Mouse (Mus musculus) forebrain, embryonic 11.5 days (tissue): ENCODE measurements around the gene Tusc2. TPM values are rescaled to one million over a fixed set of nuclear protein-coding genes. Genes with fewer than 3 reads are reported as not detected.
A peak's percentile ranks its signal among the peaks of the same experiment; 100 is the strongest.

ENCODE experiments used
- ATAC-seq: fragments of 200-750 bp; cut with Nextera tagmentation; replicated peaks from 2 replicates; pipeline ENCODE4 v1.8.0; 2017; ENCODE audit warnings: moderate TSS enrichment; ENCODE audit not compliant: low FRiP score
- DNase-seq: peaks from one replicate; pipeline ENCODE4 v3.0.0-alpha.2; 2017; ENCODE audit warnings: low spot score
- H3K27ac ChIP-seq: fragments of 300-500 bp; sonication (generic); 2 replicates; pipeline ENCODE4 v1.5.1; 2014; ENCODE audit warnings: low read depth, low read length
- H3K27me3 ChIP-seq: fragments of 300-500 bp; sonication (generic); 2 replicates; pipeline ENCODE4 v1.6.1; 2014; ENCODE audit warnings: mild to moderate bottlenecking, low read length, mixed read lengths; ENCODE audit not compliant: control insufficient read depth, insufficient read depth
- H3K36me3 ChIP-seq: fragments of 300-500 bp; sonication (generic); 2 replicates; pipeline ENCODE4 v1.6.1; 2014; ENCODE audit warnings: mild to moderate bottlenecking, low read length, moderate library complexity, mixed read lengths; ENCODE audit not compliant: control insufficient read depth, insufficient read depth
- H3K4me1 ChIP-seq: fragments of 300-500 bp; sonication (generic); replicated peaks from 2 replicates; pipeline ENCODE4 v1.6.1; 2014; ENCODE audit warnings: low read length, mixed read lengths; ENCODE audit not compliant: control insufficient read depth, insufficient read depth
- H3K4me2 ChIP-seq: fragments of 300-500 bp; sonication (generic); 2 replicates; pipeline ENCODE4 v1.6.1; 2014; ENCODE audit warnings: low read depth, mild to moderate bottlenecking, low read length, moderate library complexity, mixed read lengths; ENCODE audit not compliant: severe bottlenecking
- H3K4me3 ChIP-seq: fragments of 300-500 bp; sonication (generic); 2 replicates; pipeline ENCODE4 v1.5.1; 2014; ENCODE audit warnings: low read depth, low read length
- H3K9ac ChIP-seq: fragments of 300-500 bp; sonication (generic); 2 replicates; pipeline ENCODE4 v1.6.1; 2014; ENCODE audit warnings: low read length
- H3K9me3 ChIP-seq: fragments of 300-500 bp; sonication (generic); 2 replicates; pipeline ENCODE4 v1.6.1; 2016; ENCODE audit warnings: low read length, mixed read lengths; ENCODE audit not compliant: control insufficient read depth
- WGBS: fragments of 180-500 bp; shearing (Covaris S2); extraction: QIAGEN DNeasy Blood & Tissue Kit; methylation state at CpG from one replicate; pipeline ENCODE4 v1.1.7; 2014; 5-methylcytosine and 5-hydroxymethylcytosine counted together
- polyA plus RNA-seq: library from polyadenylated mRNA; unstranded; fragments of >200 nt; fragmentation: Nextera tagmentation; extraction: Ambion mirVana; gene quantifications from 2 replicates; pipeline ENCODE4 v1.2.1, GENCODE M21; 2014

The Tusc2 gene
- polyA plus RNA-seq, 1 experiment from 2014 or later, result 81.9 TPM

DNA sequence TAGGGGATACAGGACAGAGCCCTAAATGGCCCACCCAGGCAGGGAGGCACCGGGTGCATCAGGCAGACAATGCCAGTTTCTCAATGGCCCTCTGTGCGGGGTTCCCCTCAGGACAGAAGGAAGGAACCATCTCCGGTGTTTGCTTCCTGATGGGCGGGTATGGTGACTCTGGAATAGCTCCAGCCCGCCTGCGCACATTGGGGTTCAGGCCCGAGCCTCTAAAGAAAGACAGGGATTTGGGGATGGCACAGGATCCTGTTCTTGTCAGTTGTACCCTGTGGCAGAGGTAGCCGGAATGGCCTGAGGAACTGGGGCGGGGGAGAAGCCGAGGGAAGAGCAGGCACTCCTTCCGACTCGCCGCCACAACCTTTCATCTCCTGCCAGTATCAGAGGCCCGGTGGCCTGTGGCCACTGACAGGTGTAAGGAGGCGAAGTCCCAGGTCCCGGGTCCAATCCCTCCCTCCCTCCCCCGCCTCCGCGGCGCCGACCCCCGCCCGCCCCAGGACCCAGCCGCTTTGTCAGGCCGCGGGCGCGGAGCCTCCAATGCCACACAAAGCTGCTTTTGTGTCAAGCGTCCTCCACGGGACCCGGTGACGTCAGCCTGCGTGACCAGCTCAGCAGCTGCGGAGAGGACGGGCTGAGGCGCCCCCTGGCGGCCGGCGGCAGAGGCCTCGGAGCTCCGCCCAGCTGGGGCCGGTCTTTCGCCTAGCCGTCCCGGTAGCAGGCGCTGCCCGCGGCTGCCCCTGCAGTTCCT lies 49.3 kb downstream of the Tusc2 start:
- peak overlapping the region; percentile 28 for H3K4me3 ChIP-seq
- H3K27me3 ChIP-seq, result no peaks in the 10 kb centered on the region
- H3K9ac ChIP-seq, result peak overlapping the region; percentile 72
- peak overlapping the region; percentile 95 for H3K27ac ChIP-seq
- WGBS, result 2% methylated on average over 40 of the region's 48 CpGs
- H3K4me1 ChIP-seq, result peaks cover 35% of the 10 kb centered on the region
- peak overlapping the region; percentile 58 for H3K4me2 ChIP-seq
- no peaks in the 10 kb centered on the region for H3K9me3 ChIP-seq
- peaks cover 15% of the 10 kb centered on the region for H3K36me3 ChIP-seq
- peak; percentile 95 for ATAC-seq
- peak; percentile 100 for DNase-seq

DNA sequence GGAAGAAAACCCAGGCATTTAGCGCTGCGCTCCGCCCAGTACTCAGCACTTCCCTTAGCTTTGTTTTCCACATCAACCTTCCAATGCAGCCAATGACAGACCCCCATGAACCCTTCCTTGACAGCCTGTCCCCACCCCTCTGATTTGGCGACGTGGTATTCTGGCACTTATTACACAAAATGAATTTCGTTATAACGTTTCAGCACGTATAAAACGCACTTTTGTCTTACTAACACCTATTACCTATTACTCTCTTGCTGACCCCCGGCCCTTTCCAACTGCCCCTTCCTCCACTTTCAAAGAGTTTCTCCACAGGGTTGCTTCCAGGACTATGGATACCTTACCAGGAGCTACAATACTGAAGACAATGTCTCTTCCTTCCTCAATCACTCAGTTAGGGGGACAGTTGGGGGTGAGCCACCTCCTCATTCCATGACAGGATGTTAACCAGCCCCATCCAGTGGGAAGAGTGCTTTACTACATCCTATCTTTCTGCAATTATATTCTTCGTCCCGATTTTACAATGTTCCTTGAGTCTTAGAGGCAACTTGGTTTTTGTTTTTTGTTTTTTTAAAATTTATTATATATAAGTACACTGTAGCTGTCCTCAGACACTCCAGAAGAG lies 50.0 kb downstream of the Tusc2 start:
- Histone ChIP-seq H3K27me3 (no peaks in the 10 kb centered on the region), H3K4me1 (peaks cover 30% of the 10 kb centered on the region), H3K4me2 (peak overlapping the region; percentile 58; the same call in 1 of the 2 replicates), H3K36me3 (peaks cover 19% of the 10 kb centered on the region), H3K4me3 (peak overlapping the region; percentile 28; the same call in 1 of the 2 replicates), H3K9ac (peak overlapping the region; percentile 72; the same call in 1 of the 2 replicates), H3K9me3 (no peaks in the 10 kb centered on the region), H3K27ac (peak overlapping the region; percentile 95)
- WGBS, result 12% methylated on average over 12 of the region's 12 CpGs
- DNase-seq, result no peak
- ATAC-seq, result peak; percentile 11

- DNase-seq (no peak), ATAC-seq (no peak)
- Histone ChIP-seq H3K27me3 (no peaks in the 10 kb centered on the region), H3K4me1 (peaks cover 23% of the 10 kb centered on the region), H3K4me3 (no peak overlapping the region), H3K4me2 (no peak overlapping the region), H3K9me3 (no peaks in the 10 kb centered on the region), H3K9ac (no peak overlapping the region), H3K27ac (0 out of 2 replicates have a peak overlapping the region, but pooled peaks have one; percentile 19), H3K36me3 (peaks cover 29% of the 10 kb centered on the region)
- WGBS, result 74% methylated on average over 4 of the region's 4 CpGs
Measured at GRCm38 (mm10) chr9:107615035-107615434, 52.0 kb downstream of the Tusc2 start.

Other genes starting within 250 kb of the Tusc2 start
- 11.2 and 13.8 TPM in 2 replicates for gene Hemk1, start 224.9 kb upstream of the Tusc2 start, polyA plus RNA-seq
- gene 6430571L13Rik, start 222.7 kb upstream of the Tusc2 start, polyA plus RNA-seq, result 1.3 and 1.6 TPM in 2 replicates
- 1.8 and 2.8 TPM in 2 replicates for gene Cacna2d2, start 163.6 kb upstream of the Tusc2 start, polyA plus RNA-seq
- 40.2 and 43.7 TPM in 2 replicates for gene Tmem115, start 29.3 kb upstream of the Tusc2 start, polyA plus RNA-seq
- 14.3 and 18.7 TPM in 2 replicates for gene Cyb561d2, start 21.1 kb upstream of the Tusc2 start, polyA plus RNA-seq
- 40.7 and 43.7 TPM in 2 replicates for gene Nprl2, start 21.0 kb upstream of the Tusc2 start, polyA plus RNA-seq
- gene Zmynd10, start 16.0 kb upstream of the Tusc2 start, polyA plus RNA-seq, result 1.1 and 2.3 TPM in 2 replicates
- gene Rassf1, start 11.7 kb upstream of the Tusc2 start, polyA plus RNA-seq, result 48.2 and 51.8 TPM in 2 replicates
- 129 and 139 TPM in 2 replicates for gene Hyal2, start 4.7 kb downstream of the Tusc2 start, polyA plus RNA-seq
- 6.0 and 6.2 TPM in 2 replicates for gene Hyal1, start 13.7 kb downstream of the Tusc2 start, polyA plus RNA-seq
- gene Naa80, start 15.6 kb downstream of the Tusc2 start, polyA plus RNA-seq, result 11.3 and 15.2 TPM in 2 replicates
- gene Hyal3, start 17.6 kb downstream of the Tusc2 start, polyA plus RNA-seq, result 0.39 TPM in 1 of 2 replicates, not detected in the other
- gene Ifrd2, start 24.4 kb downstream of the Tusc2 start, polyA plus RNA-seq, result 35.0 and 37.2 TPM in 2 replicates
- 1.7 TPM in 2 replicates for gene Sema3b, start 46.0 kb downstream of the Tusc2 start, polyA plus RNA-seq
- 527 and 580 TPM in 2 replicates for gene Gnai2, start 72.1 kb downstream of the Tusc2 start, polyA plus RNA-seq
- gene Slc38a3, start 106.3 kb downstream of the Tusc2 start, polyA plus RNA-seq, result 6.7 TPM in 2 replicates
- gene Gnat1, start 116.5 kb downstream of the Tusc2 start, polyA plus RNA-seq, result 1.6 and 2.6 TPM in 2 replicates
- gene Sema3f, start 147.2 kb downstream of the Tusc2 start, polyA plus RNA-seq, result 13.2 and 15.9 TPM in 2 replicates
- gene Rbm5, start 207.7 kb downstream of the Tusc2 start, polyA plus RNA-seq, result 198 and 206 TPM in 2 replicates